Mouse (Mus musculus): ENCODE results near the gene Ankdd1b.

The Ankdd1b gene

DNA sequence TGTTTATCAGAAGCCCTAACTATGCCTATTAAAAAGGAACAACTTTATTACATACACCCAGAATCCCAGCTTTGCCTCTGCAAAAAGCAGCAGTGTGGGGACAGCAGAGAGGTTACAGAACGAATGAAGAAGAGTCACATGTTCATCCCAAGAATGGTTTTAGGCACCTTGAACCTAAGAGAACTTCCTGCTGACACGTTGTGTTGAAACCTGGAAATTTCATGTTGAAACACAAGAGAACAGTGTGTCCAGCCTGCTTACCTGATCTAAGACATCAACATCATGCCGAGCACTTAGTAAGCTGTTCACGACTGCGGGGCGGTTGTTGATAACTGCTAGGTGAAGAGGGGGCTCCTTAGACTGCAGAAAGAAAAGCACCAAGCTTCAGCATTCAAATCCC, 38.0 kb downstream of the Ankdd1b start:
- Histone ChIP-seq H3K4me1 (replicated peaks; ENCODE audit: low read depth, low read length) (no peaks in the 10 kb centered on the region), H3K9me3 (ENCODE audit: low read length) (no peaks in the 10 kb centered on the region), H3K27me3 (ENCODE audit: insufficient read depth, low read length) (no peaks in the 10 kb centered on the region), H3K36me3 (ENCODE audit: insufficient read depth, low read length) (no peaks in the 10 kb centered on the region), H3K4me3 (replicated peaks; ENCODE audit: low read length) (no peak overlapping the region)
- TF ChIP-seq CTCF (conservative IDR thresholded peaks at IDR 0.05; ENCODE audit: low read length) (no peak), POU5F1 (IDR thresholded peaks at IDR 0.05; ENCODE audit: borderline replicate concordance, low read length) (no peak), NANOG (IDR thresholded peaks at IDR 0.05; ENCODE audit: borderline replicate concordance, low read length) (no peak)

- no peak for TF ChIP-seq NANOG (IDR thresholded peaks at IDR 0.05; ENCODE audit: borderline replicate concordance, low read length)
- no peak for TF ChIP-seq CTCF (conservative IDR thresholded peaks at IDR 0.05; ENCODE audit: low read length)
- no peak for TF ChIP-seq POU5F1 (IDR thresholded peaks at IDR 0.05; ENCODE audit: borderline replicate concordance, low read length)
- Histone ChIP-seq H3K27me3 (ENCODE audit: insufficient read depth, low read length) (no peaks in the 10 kb centered on the region), H3K9me3 (ENCODE audit: low read length) (no peaks in the 10 kb centered on the region), H3K4me1 (replicated peaks; ENCODE audit: low read depth, low read length) (no peaks in the 10 kb centered on the region), H3K36me3 (ENCODE audit: insufficient read depth, low read length) (no peaks in the 10 kb centered on the region), H3K4me3 (replicated peaks; ENCODE audit: low read length) (no peak overlapping the region)
These were observed 38.6 kb downstream of the Ankdd1b start for GRCm38 (mm10) chr13:96432376-96432811.

GRCm38 (mm10) chr13:96431595-96432156, 39.3 kb downstream of the Ankdd1b start:
- TF ChIP-seq POU5F1 (IDR thresholded peaks at IDR 0.05; ENCODE audit: borderline replicate concordance, low read length) (no peak), CTCF (conservative IDR thresholded peaks at IDR 0.05; ENCODE audit: low read length) (peak; percentile 70)
- no peaks in the 10 kb centered on the region for H3K27me3 ChIP-seq (ENCODE audit: insufficient read depth, low read length)
- H3K9me3 ChIP-seq (ENCODE audit: low read length): no peaks in the 10 kb centered on the region
- no peaks in the 10 kb centered on the region for H3K4me1 ChIP-seq (replicated peaks; ENCODE audit: low read depth, low read length)
- no peaks in the 10 kb centered on the region for H3K36me3 ChIP-seq (ENCODE audit: insufficient read depth, low read length)
- no peak overlapping the region for H3K4me3 ChIP-seq (replicated peaks; ENCODE audit: low read length)

- no peaks in the 10 kb centered on the region for H3K36me3 ChIP-seq (ENCODE audit: insufficient read depth, low read length)
- no peaks in the 10 kb centered on the region; the same call in 1 of the 2 replicates for H3K27me3 ChIP-seq (ENCODE audit: insufficient read depth, low read length)
- H3K9me3 ChIP-seq (ENCODE audit: low read length): no peaks in the 10 kb centered on the region
- no peaks in the 10 kb centered on the region for H3K4me1 ChIP-seq (replicated peaks; ENCODE audit: low read depth, low read length)
- TF ChIP-seq NANOG (IDR thresholded peaks at IDR 0.05; ENCODE audit: borderline replicate concordance, low read length): no peak
- TF ChIP-seq POU5F1 (IDR thresholded peaks at IDR 0.05; ENCODE audit: borderline replicate concordance, low read length): no peak
- H3K4me3 ChIP-seq (replicated peaks; ENCODE audit: low read length): no peak overlapping the region
These were observed 42.5 kb downstream of the Ankdd1b start for GRCm38 (mm10) chr13:96428531-96428930.

- Histone ChIP-seq H3K4me1 (replicated peaks; ENCODE audit: low read depth, low read length) (no peaks in the 10 kb centered on the region), H3K9me3 (ENCODE audit: low read length) (no peaks in the 10 kb centered on the region), H3K27me3 (ENCODE audit: insufficient read depth, low read length) (no peaks in the 10 kb centered on the region; the same call in 1 of the 2 replicates), H3K4me3 (replicated peaks; ENCODE audit: low read length) (no peak overlapping the region), H3K36me3 (ENCODE audit: insufficient read depth, low read length) (no peaks in the 10 kb centered on the region)
- TF ChIP-seq NANOG (IDR thresholded peaks at IDR 0.05; ENCODE audit: borderline replicate concordance, low read length) (no peak), POU5F1 (IDR thresholded peaks at IDR 0.05; ENCODE audit: borderline replicate concordance, low read length) (no peak), CTCF (conservative IDR thresholded peaks at IDR 0.05; ENCODE audit: low read length) (no peak)
These were observed 45.0 kb downstream of the Ankdd1b start for GRCm38 (mm10) chr13:96426044-96426443.

GRCm38 (mm10) chr13:96424496-96425274, 46.3 kb downstream of the Ankdd1b start:
- Histone ChIP-seq H3K27me3 (ENCODE audit: insufficient read depth, low read length) (no peaks in the 10 kb centered on the region; the same call in 1 of the 2 replicates), H3K4me3 (replicated peaks; ENCODE audit: low read length) (0 out of 2 replicates have a peak overlapping the region, but pooled peaks have one; percentile 17), H3K36me3 (ENCODE audit: insufficient read depth, low read length) (no peaks in the 10 kb centered on the region), H3K9me3 (ENCODE audit: low read length) (no peaks in the 10 kb centered on the region), H3K4me1 (replicated peaks; ENCODE audit: low read depth, low read length) (no peaks in the 10 kb centered on the region)
- no peak for TF ChIP-seq POU5F1 (IDR thresholded peaks at IDR 0.05; ENCODE audit: borderline replicate concordance, low read length)
- TF ChIP-seq CTCF (conservative IDR thresholded peaks at IDR 0.05; ENCODE audit: low read length): no peak
- no peak for TF ChIP-seq NANOG (IDR thresholded peaks at IDR 0.05; ENCODE audit: borderline replicate concordance, low read length)

GRCm38 (mm10) chr13:96421230-96421629, 49.8 kb downstream of the Ankdd1b start:
- Histone ChIP-seq H3K9me3 (ENCODE audit: low read length) (no peaks in the 10 kb centered on the region), H3K4me1 (replicated peaks; ENCODE audit: low read depth, low read length) (no peaks in the 10 kb centered on the region)
- TF ChIP-seq CTCF (conservative IDR thresholded peaks at IDR 0.05; ENCODE audit: low read length) (no peak), NANOG (IDR thresholded peaks at IDR 0.05; ENCODE audit: borderline replicate concordance, low read length) (no peak), POU5F1 (IDR thresholded peaks at IDR 0.05; ENCODE audit: borderline replicate concordance, low read length) (no peak)

DNA sequence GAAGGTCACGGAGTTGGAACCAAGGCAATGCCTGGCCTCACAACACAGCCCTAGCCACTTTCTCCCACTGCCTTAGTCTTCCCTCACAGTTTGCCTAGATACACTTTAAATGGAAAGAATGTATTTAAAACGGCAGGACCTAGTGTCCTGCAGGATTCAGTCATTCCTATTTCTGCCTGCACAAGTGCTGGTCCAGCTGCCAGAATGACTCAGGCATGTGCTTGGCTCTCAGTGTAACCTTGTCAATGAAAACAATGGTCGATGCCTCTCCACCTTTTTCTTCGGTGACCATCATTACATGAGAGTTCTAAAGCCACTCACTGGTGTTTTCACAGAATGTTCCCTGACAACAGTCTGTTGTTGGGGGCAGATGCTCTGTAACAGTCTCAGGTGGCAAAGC, 52.5 kb downstream of the Ankdd1b start:
- TF ChIP-seq CTCF (conservative IDR thresholded peaks at IDR 0.05; ENCODE audit: low read length) (no peak), POU5F1 (IDR thresholded peaks at IDR 0.05; ENCODE audit: borderline replicate concordance, low read length) (no peak), NANOG (IDR thresholded peaks at IDR 0.05; ENCODE audit: borderline replicate concordance, low read length) (no peak)
- Histone ChIP-seq H3K4me3 (replicated peaks; ENCODE audit: low read length) (no peak overlapping the region), H3K27me3 (ENCODE audit: insufficient read depth, low read length) (no peaks in the 10 kb centered on the region), H3K4me1 (replicated peaks; ENCODE audit: low read depth, low read length) (no peaks in the 10 kb centered on the region), H3K36me3 (ENCODE audit: insufficient read depth, low read length) (peaks cover 37% of the 10 kb centered on the region), H3K9me3 (ENCODE audit: low read length) (no peaks in the 10 kb centered on the region)

More at GRCm38 (mm10) chr13:96421230-96421629, 49.8 kb downstream of the Ankdd1b start:
- H3K27me3 ChIP-seq (ENCODE audit: insufficient read depth, low read length): no peaks in the 10 kb centered on the region; the same call in 1 of the 2 replicates
- H3K4me3 ChIP-seq (replicated peaks; ENCODE audit: low read length): no peak overlapping the region
- H3K36me3 ChIP-seq (ENCODE audit: insufficient read depth, low read length): peaks cover 10% of the 10 kb centered on the region
